Mouse (Mus musculus) megakaryocyte, embryonic 14.5 days (primary cell): ENCODE measurements at regions not wholly inside any gene's neighbourhood (a gene's known extent, or its start where the extent isn't known, plus 50 kb on each side); places are given as distances from the start of the nearest gene placed in this dataset.

Experiments used
- FLI1 ChIP-seq: IDR thresholded peaks from 2 replicates; pipeline ENCODE4 v1.6.1; 2012; ENCODE audit warnings: low read length, inconsistent platforms, mixed read lengths
- GATA1 ChIP-seq: IDR thresholded peaks from 3 replicates; pipeline ENCODE4 v1.6.1; 2012; ENCODE audit warnings: mixed read lengths, low read length, inconsistent platforms, borderline replicate concordance

DNA sequence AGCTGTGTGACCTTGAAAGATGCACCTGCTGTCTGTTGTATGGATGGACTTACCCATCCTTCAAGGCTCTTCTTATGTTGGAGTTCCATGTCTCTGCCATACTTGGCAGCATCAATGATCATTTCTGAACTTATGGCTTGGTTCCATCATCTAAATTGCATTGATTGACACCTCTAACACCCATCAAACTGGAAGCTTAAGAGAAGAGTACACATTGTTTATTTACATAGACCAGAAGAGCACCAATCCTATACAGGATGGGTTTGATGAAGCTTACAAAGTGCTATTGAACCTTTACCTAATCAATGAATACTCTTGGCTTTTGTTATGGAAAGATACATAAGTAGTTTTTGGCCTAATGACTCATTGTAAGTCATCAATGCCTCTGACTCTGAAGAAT is 248.8 kb downstream of the Fam49a start:
- TF ChIP-seq GATA1 (no peak), FLI1 (no peak)
